Mouse (Mus musculus) embryonic fibroblast, embryonic 13.5 days (primary cell): ENCODE measurements around the gene Magi2. TPM values are rescaled to one million over a fixed set of nuclear protein-coding genes. Genes with fewer than 3 reads are reported as not detected.

ENCODE experiments used
- H3K27ac ChIP-seq: 2 replicates; pipeline ENCODE4 v1.5.1; 2012; ENCODE audit warnings: low read length, control low read depth, inconsistent platforms; ENCODE audit not compliant: insufficient read depth
- H3K4me1 ChIP-seq: 2 replicates; pipeline ENCODE4 v1.6.1; 2011; ENCODE audit warnings: low read length; ENCODE audit not compliant: control insufficient read depth, insufficient read depth
- H3K4me3 ChIP-seq: 2 replicates; pipeline ENCODE4 v1.5.1; 2011; ENCODE audit warnings: mild to moderate bottlenecking, control low read depth, low read length; ENCODE audit not compliant: insufficient read depth
- CTCF ChIP-seq: IDR thresholded peaks from 2 replicates; pipeline ENCODE4 v1.5.1; 2011; ENCODE audit warnings: mild to moderate bottlenecking, control low read depth, low read length, moderate library complexity, borderline replicate concordance; ENCODE audit not compliant: insufficient read depth
- POLR2A ChIP-seq: IDR thresholded peaks from 2 replicates; pipeline ENCODE4 v1.6.1; 2011; ENCODE audit warnings: low read depth, mild to moderate bottlenecking, control low read depth, low read length, moderate library complexity
- polyA plus RNA-seq: library from polyadenylated mRNA; stranded (reverse); fragments of >200 nt; gene quantifications from 2 replicates; pipeline ENCODE4 v1.2.4, GENCODE M21; 2011; ENCODE audit warnings: low read depth; ENCODE audit not compliant: missing spikeins, insufficient read length

The Magi2 gene
- polyA plus RNA-seq, result 3.9 and 4.6 TPM in 2 replicates

- Histone ChIP-seq H3K4me1 (peaks cover 3% of the 10 kb centered on the region; the same call in 1 of the 2 replicates), H3K4me3 (peak within 1 kb of the TSS; percentile 70), H3K27ac (peak within 1 kb of the TSS; percentile 70)
- TF ChIP-seq CTCF, result no peak
- no peak for TF ChIP-seq POLR2A
Observed at GRCm38 (mm10) chr5:19226866-19227243, at the start of gene Magi2. Gene Magi2, plus strand, starts transcription at chr5:19227036.

- no peak for TF ChIP-seq POLR2A
- no peak for TF ChIP-seq CTCF
- no peak overlapping the region for H3K4me3 ChIP-seq
- H3K27ac ChIP-seq, result no peak overlapping the region
- H3K4me1 ChIP-seq, result no peaks in the 10 kb centered on the region
Observed at GRCm38 (mm10) chr5:19178594-19178993, 48.2 kb upstream of the Magi2 start.

GRCm38 (mm10) chr5:19186175-19186574 lies 40.7 kb upstream of the Magi2 start:
- no peak overlapping the region for H3K4me3 ChIP-seq
- TF ChIP-seq POLR2A (no peak), CTCF (no peak)
- H3K4me1 ChIP-seq, result no peaks in the 10 kb centered on the region
- H3K27ac ChIP-seq, result no peak overlapping the region

DNA sequence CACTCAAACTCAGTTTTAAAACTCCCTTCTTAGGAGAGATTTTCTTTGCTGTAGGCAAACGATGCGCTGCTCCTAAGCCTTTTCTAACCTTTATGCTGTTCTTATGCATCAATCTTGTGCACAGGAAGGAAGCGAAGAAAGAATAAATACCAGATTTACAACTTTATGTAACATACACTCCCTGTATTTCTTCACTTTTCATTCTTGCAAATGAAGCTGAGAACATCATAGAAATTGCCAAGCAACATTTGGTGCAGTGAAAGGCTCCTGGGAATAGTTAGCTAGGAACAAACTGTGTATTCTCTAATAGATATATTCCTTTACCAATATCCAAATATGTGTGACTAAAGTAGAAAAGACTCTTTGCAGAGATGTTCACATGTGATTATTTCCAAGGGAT lies 15.2 kb upstream of the Magi2 start:
- TF ChIP-seq CTCF, result no peak
- TF ChIP-seq POLR2A, result no peak
- H3K27ac ChIP-seq, result no peak overlapping the region
- H3K4me1 ChIP-seq, result no peaks in the 10 kb centered on the region
- H3K4me3 ChIP-seq, result no peak overlapping the region

DNA sequence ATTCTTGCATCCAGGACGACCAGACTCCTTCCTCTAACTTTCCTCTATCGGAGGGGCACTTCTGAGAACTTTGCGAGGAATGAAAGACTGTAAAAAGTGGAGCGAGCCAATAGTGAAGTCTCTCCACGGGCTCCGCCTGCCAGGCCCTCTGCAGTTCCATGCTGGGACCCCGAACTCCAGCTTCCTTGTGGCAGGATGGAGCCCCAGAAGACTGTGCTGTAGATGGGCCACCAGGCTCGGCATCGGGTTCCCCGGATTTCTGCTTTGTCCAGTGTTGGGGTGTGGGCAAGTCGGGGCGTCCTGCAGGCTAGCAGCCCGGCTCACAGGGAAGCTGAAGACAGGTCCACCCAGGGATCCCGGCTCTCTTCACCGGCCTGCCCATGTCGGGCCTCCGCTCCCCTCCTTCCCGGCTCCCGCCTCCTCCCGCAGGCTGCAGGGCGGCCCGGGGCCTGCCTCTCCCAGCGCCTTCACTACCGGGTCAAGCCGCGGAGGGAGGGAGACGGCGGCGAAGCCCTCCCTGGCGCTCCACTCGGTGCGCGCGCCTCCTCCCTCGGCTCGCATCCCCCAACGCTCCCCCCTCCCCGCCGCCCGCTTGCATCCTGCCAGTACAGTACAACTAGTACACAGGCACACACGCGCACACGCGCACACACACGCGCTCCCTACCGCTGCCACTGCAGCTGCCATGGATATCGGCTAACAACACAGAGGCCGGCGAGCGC lies 531 bp upstream of the Magi2 start:
- TF ChIP-seq CTCF, result no peak
- peak; percentile 69 for TF ChIP-seq POLR2A
- Histone ChIP-seq H3K27ac (peak overlapping the region; percentile 70), H3K4me1 (peaks cover 3% of the 10 kb centered on the region; the same call in 1 of the 2 replicates), H3K4me3 (peak overlapping the region; percentile 70)

DNA sequence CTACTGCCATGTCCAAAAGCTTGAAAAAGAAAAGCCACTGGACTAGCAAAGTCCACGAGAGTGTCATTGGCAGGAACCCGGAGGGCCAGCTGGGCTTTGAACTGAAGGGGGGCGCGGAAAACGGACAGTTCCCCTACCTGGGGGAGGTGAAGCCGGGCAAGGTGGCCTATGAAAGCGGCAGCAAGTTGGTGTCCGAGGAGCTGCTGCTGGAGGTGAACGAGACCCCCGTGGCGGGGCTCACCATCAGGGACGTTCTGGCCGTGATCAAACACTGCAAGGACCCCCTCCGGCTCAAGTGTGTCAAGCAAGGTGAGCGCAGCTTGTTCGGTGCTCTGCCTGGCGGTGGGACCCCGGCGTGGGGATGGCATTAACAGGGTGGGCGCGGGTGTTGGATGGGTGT lies 445 bp downstream of the Magi2 start:
- Histone ChIP-seq H3K4me1 (peaks cover 3% of the 10 kb centered on the region; the same call in 1 of the 2 replicates), H3K27ac (peak overlapping the region; percentile 19; the same call in 1 of the 2 replicates), H3K4me3 (peak overlapping the region; percentile 70)
- TF ChIP-seq CTCF, result no peak
- TF ChIP-seq POLR2A, result no peak

DNA sequence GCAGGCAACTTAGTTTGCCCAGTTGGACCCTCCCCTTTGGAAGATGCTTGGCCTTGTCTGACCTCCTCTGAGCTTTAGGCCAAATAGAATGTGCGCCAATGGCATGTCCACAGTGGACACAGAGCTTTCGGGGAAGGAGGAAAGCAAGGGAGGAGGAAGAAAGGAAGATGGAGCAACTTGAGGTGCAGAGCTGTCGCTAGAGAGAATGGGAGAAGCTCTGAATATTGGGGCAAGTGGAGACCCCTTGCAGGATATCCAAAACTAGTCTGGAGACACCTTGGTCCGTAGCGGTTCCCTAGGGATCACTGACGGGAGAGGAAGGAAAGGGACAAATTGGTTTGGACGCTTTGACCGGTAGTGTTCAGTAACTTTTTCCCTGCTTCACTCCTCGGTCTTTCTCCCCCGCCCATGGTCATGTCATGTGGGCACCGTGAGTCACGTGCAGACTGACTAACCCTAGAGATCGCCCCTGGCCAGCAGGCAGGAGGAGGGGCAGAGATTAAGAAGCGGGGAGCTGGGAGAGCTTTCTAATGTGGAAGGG lies 1.0 kb downstream of the Magi2 start:
- H3K4me1 ChIP-seq, result peaks cover 3% of the 10 kb centered on the region; the same call in 1 of the 2 replicates
- TF ChIP-seq POLR2A (peak; percentile 59), CTCF (no peak)
- no peak overlapping the region; the same call in 1 of the 2 replicates for H3K27ac ChIP-seq
- peak overlapping the region; percentile 70 for H3K4me3 ChIP-seq

DNA sequence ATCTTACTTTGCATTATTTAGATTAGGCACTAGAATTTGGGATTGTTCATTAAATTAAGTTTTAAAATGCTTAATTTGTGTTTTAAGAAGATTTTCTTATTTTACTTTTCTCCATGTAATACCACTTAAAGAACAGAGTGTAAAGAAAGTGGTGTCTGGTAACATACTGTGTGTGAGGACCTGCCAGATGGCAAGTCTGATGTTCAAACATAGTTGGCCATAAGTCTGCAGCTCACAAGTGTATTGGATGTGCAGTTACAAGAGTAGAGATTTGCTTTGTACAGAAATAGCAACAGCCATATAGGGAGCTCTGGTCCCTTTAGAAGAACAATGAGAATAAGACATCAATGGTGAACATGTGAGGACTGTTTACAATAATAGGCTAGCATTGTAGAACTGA lies 15.0 kb downstream of the Magi2 start:
- no peaks in the 10 kb centered on the region for H3K4me1 ChIP-seq
- TF ChIP-seq POLR2A, result no peak
- TF ChIP-seq CTCF, result no peak
- H3K4me3 ChIP-seq, result no peak overlapping the region
- no peak overlapping the region for H3K27ac ChIP-seq

GRCm38 (mm10) chr5:19246426-19246825 lies 19.6 kb downstream of the Magi2 start:
- Histone ChIP-seq H3K27ac (no peak overlapping the region), H3K4me3 (no peak overlapping the region), H3K4me1 (no peaks in the 10 kb centered on the region)
- TF ChIP-seq POLR2A (no peak), CTCF (no peak)

DNA sequence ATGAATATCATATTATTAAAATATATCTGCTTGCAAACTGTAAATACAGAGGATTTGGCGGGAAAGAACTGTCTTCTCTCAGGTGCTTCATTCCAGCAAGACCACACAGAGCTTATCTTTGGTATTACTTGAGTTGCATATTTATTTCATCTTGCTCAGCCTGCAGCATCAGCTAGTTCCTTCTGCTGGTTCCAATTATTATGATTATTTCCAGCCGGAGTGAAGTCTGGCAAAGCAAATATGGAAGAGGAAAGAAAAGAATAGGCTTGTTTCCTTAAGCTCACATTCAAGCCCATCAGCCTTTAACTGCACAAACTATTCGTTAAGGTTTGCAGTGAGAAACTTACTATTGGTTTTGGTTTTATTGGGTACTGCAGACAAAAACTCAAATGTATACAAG lies 20.4 kb downstream of the Magi2 start:
- no peak for TF ChIP-seq CTCF
- no peak for TF ChIP-seq POLR2A
- Histone ChIP-seq H3K4me3 (no peak overlapping the region), H3K27ac (no peak overlapping the region), H3K4me1 (no peaks in the 10 kb centered on the region)
